Mouse (Mus musculus) kidney, postnatal 0 days (tissue): Measurements from ENCODE around the gene Myo1f. TPM values are rescaled to one million over a fixed set of nuclear protein-coding genes. Genes with fewer than 3 reads are reported as not detected.

Experiments used
- ATAC-seq: fragments of 200-750 bp; cut with Nextera tagmentation; replicated peaks from 2 replicates; pipeline ENCODE4 v1.8.0; 2017; ENCODE audit warnings: low read depth, moderate number of reproducible peaks, moderate TSS enrichment, moderate library complexity; ENCODE audit not compliant: low FRiP score
- DNase-seq: peaks from one replicate; pipeline ENCODE4 v3.0.0-alpha.2; 2016; ENCODE audit warnings: low spot score
- H3K27ac ChIP-seq: fragments of 300-500 bp; sonication (generic); 2 replicates; pipeline ENCODE4 v1.5.1; 2014; ENCODE audit warnings: mild to moderate bottlenecking
- H3K27me3 ChIP-seq: fragments of 300-500 bp; sonication (generic); 2 replicates; pipeline ENCODE4 v1.6.1; 2014; ENCODE audit warnings: low read length, mixed read lengths; ENCODE audit not compliant: insufficient read depth
- H3K36me3 ChIP-seq: fragments of 300-500 bp; sonication (generic); 2 replicates; pipeline ENCODE4 v1.6.1; 2014; ENCODE audit warnings: low read length, mixed read lengths; ENCODE audit not compliant: insufficient read depth
- H3K4me1 ChIP-seq: fragments of 300-500 bp; sonication (generic); replicated peaks from 2 replicates; pipeline ENCODE4 v1.6.1; 2014; ENCODE audit warnings: antibody characterized with exemption, low read length, mixed read lengths; ENCODE audit not compliant: insufficient read depth
- H3K4me2 ChIP-seq: fragments of 300-500 bp; sonication (generic); 2 replicates; pipeline ENCODE4 v1.6.1; 2014; ENCODE audit warnings: mild to moderate bottlenecking, low read length, moderate library complexity, mixed read lengths
- H3K4me3 ChIP-seq: fragments of 300-500 bp; sonication (generic); replicated peaks from 2 replicates; pipeline ENCODE4 v1.5.1; 2014; ENCODE audit warnings: low read depth, low read length
- H3K9ac ChIP-seq: fragments of 300-500 bp; sonication (generic); 2 replicates; pipeline ENCODE4 v1.6.1; 2014; ENCODE audit warnings: low read depth, low read length
- H3K9me3 ChIP-seq: fragments of 300-500 bp; sonication (generic); replicated peaks from 2 replicates; pipeline ENCODE4 v1.6.1; 2016; ENCODE audit warnings: low read length, inconsistent platforms, mixed read lengths
- CTCF ChIP-seq: IDR thresholded peaks from 2 replicates; pipeline ENCODE4 v1.5.1; 2016; ENCODE audit warnings: antibody characterized with exemption, low read depth, mild to moderate bottlenecking, moderate library complexity
- WGBS: fragments of 180-500 bp; shearing (Covaris S2); extraction: QIAGEN DNeasy Blood & Tissue Kit; methylation state at CpG from one replicate; pipeline ENCODE4 v1.1.7; 2014; 5-methylcytosine and 5-hydroxymethylcytosine counted together
- polyA plus RNA-seq: library from polyadenylated mRNA; unstranded; fragments of >200 nt; fragmentation: Nextera tagmentation; extraction: Ambion mirVana; gene quantifications from 2 replicates; pipeline ENCODE4 v1.2.1, GENCODE M21; 2015

The Myo1f gene
- polyA plus RNA-seq, 1 experiment from 2014 or later = 1.5 TPM

GRCm38 (mm10) chr17:33637038-33637437 lies 81.5 kb downstream of the Myo1f start:
- no peak for TF ChIP-seq CTCF
- WGBS = 72% methylated on average over 2 of the region's 2 CpGs
- no peak for ATAC-seq

GRCm38 (mm10) chr17:33637516-33638276 lies 82.2 kb downstream of the Myo1f start, which contains the start of gene Pram1:
TSS of gene Pram1 (plus strand) at chr17:33638056.
- no peaks in the 10 kb centered on the region for H3K4me1 ChIP-seq
- no peak within 1 kb of the TSS for H3K27ac ChIP-seq
- TF ChIP-seq CTCF = no peak
- no peak within 1 kb of the TSS for H3K4me3 ChIP-seq
- no peak within 1 kb of the TSS for H3K9ac ChIP-seq
- H3K4me2 ChIP-seq = no peak within 1 kb of the TSS
- no peaks in the 10 kb centered on the region for H3K36me3 ChIP-seq
- no peak for ATAC-seq
- H3K9me3 ChIP-seq = no peaks in the 10 kb centered on the region
- H3K27me3 ChIP-seq = no peaks in the 10 kb centered on the region
- 76% methylated on average over 4 of the region's 4 CpGs for WGBS
- no peak for DNase-seq

More at GRCm38 (mm10) chr17:33637038-33637437, 81.5 kb downstream of the Myo1f start:
- H3K27me3 ChIP-seq = no peaks in the 10 kb centered on the region
- no peaks in the 10 kb centered on the region for H3K4me1 ChIP-seq
- no peak overlapping the region for H3K4me2 ChIP-seq
- H3K36me3 ChIP-seq = 0 out of 2 replicates have a peak, but pooled peaks cover 3% of the 10 kb centered on the region
- H3K9me3 ChIP-seq = no peaks in the 10 kb centered on the region
- no peak for DNase-seq
- no peak overlapping the region for H3K9ac ChIP-seq
- H3K4me3 ChIP-seq = no peak overlapping the region
- no peak overlapping the region for H3K27ac ChIP-seq

GRCm38 (mm10) chr17:33639743-33640142 lies 84.2 kb downstream of the Myo1f start:
- H3K9ac ChIP-seq = no peak overlapping the region
- DNase-seq (no peak), ATAC-seq (0 out of 2 replicates have a peak, but pooled peaks have one; percentile 25)
- no peak overlapping the region for H3K4me3 ChIP-seq
- H3K36me3 ChIP-seq = peaks cover 15% of the 10 kb centered on the region; the same call in 1 of the 2 replicates
- no peak for TF ChIP-seq CTCF
- WGBS = 58% methylated on average over 6 of the region's 6 CpGs
- H3K4me2 ChIP-seq = no peak overlapping the region
- no peaks in the 10 kb centered on the region for H3K27me3 ChIP-seq
- H3K9me3 ChIP-seq = no peaks in the 10 kb centered on the region
- no peaks in the 10 kb centered on the region for H3K4me1 ChIP-seq
- no peak overlapping the region for H3K27ac ChIP-seq

GRCm38 (mm10) chr17:33644068-33644467 lies 88.6 kb downstream of the Myo1f start:
- Histone ChIP-seq H3K36me3 (peaks cover 55% of the 10 kb centered on the region), H3K4me3 (no peak overlapping the region), H3K9ac (no peak overlapping the region), H3K4me1 (no peaks in the 10 kb centered on the region), H3K4me2 (no peak overlapping the region), H3K27ac (no peak overlapping the region), H3K27me3 (no peaks in the 10 kb centered on the region), H3K9me3 (no peaks in the 10 kb centered on the region)
- WGBS = 94% methylated on average over 4 of the region's 4 CpGs
- TF ChIP-seq CTCF = no peak
- DNase-seq = no peak
- no peak for ATAC-seq

- Histone ChIP-seq H3K36me3 (peaks cover 65% of the 10 kb centered on the region), H3K27ac (no peak overlapping the region), H3K4me2 (no peak overlapping the region), H3K27me3 (no peaks in the 10 kb centered on the region), H3K4me1 (no peaks in the 10 kb centered on the region), H3K9me3 (no peaks in the 10 kb centered on the region), H3K4me3 (no peak overlapping the region), H3K9ac (no peak overlapping the region)
- WGBS = 88% methylated on average over 8 of the region's 8 CpGs
- ATAC-seq (no peak), DNase-seq (no peak)
- no peak for TF ChIP-seq CTCF
These were observed 89.6 kb downstream of the Myo1f start for GRCm38 (mm10) chr17:33645073-33645472.

- 98% methylated on average over 34 of the region's 34 CpGs for WGBS
- H3K4me3 ChIP-seq = no peak overlapping the region
- TF ChIP-seq CTCF = no peak
- H3K36me3 ChIP-seq = peaks cover 76% of the 10 kb centered on the region
- no peaks in the 10 kb centered on the region for H3K4me1 ChIP-seq
- no peak for DNase-seq
- no peaks in the 10 kb centered on the region for H3K27me3 ChIP-seq
- H3K4me2 ChIP-seq = no peak overlapping the region
- no peaks in the 10 kb centered on the region for H3K9me3 ChIP-seq
- no peak overlapping the region for H3K27ac ChIP-seq
- no peak overlapping the region for H3K9ac ChIP-seq
- ATAC-seq = peak; percentile 65
These were observed 94.4 kb downstream of the Myo1f start for GRCm38 (mm10) chr17:33649781-33650475.

Other genes starting within 250 kb of the Myo1f start
- gene Zfp81, start 196.8 kb upstream of the Myo1f start, polyA plus RNA-seq = 9.2 and 9.6 TPM in 2 replicates
- gene Zfp101, start 161.1 kb upstream of the Myo1f start, polyA plus RNA-seq = 11.4 and 12.6 TPM in 2 replicates
- not detected in 2 replicates for gene Actl9, start 122.8 kb upstream of the Myo1f start, polyA plus RNA-seq
- 28.3 and 32.1 TPM in 2 replicates for gene Adamts10, start 31.5 kb upstream of the Myo1f start, polyA plus RNA-seq
- 42.9 and 44.3 TPM in 2 replicates for gene Zfp414, start 73.4 kb downstream of the Myo1f start, polyA plus RNA-seq
- 0.36 and 0.56 TPM in 2 replicates for gene Pram1, start 82.3 kb downstream of the Myo1f start, polyA plus RNA-seq
- 248 and 273 TPM in 2 replicates for gene Hnrnpm, start 131.2 kb downstream of the Myo1f start, polyA plus RNA-seq
- 61.7 and 64.9 TPM in 2 replicates for gene March2, start 163.0 kb downstream of the Myo1f start, polyA plus RNA-seq
- gene Rab11b, start 204.8 kb downstream of the Myo1f start, polyA plus RNA-seq = 207 and 216 TPM in 2 replicates
- 51.4 and 58.9 TPM in 2 replicates for gene Angptl4, start 226.1 kb downstream of the Myo1f start, polyA plus RNA-seq